Mouse (Mus musculus) olfactory bulb, adult 2 months (tissue): ENCODE measurements around the gene Hist1h3i.

Experiments used
- CTCF ChIP-seq: fragments of 200-500 bp; IDR thresholded peaks from 2 replicates; pipeline ENCODE4 v1.5.1; 2012; ENCODE audit warnings: low read depth, mild to moderate bottlenecking, low read length, moderate library complexity; ENCODE audit not compliant: insufficient read depth
- POLR2A ChIP-seq: fragments of 200-500 bp; IDR thresholded peaks from 2 replicates; pipeline ENCODE4 v1.6.1; 2012; ENCODE audit warnings: mild to moderate bottlenecking, low read depth, low read length, moderate library complexity; ENCODE audit not compliant: insufficient read depth

GRCm38 (mm10) chr13:21787760-21788593 is 4.8 kb upstream of the Hist1h3i start:
- no peak for TF ChIP-seq POLR2A
- TF ChIP-seq CTCF: no peak
